Mouse (Mus musculus) embryonic facial prominence, embryonic 15.5 days (tissue): Measurements from ENCODE around the gene Lrrc8d. TPM values are rescaled to one million over a fixed set of nuclear protein-coding genes. Genes with fewer than 3 reads are reported as not detected.

ENCODE experiments used
- ATAC-seq: fragments of 200-750 bp; cut with Nextera tagmentation; 2 replicates; pipeline ENCODE4 v1.8.0; 2017; ENCODE audit warnings: low read depth, moderate TSS enrichment; ENCODE audit not compliant: insufficient number of reproducible peaks, low FRiP score, low TSS enrichment
- H3K27ac ChIP-seq: fragments of 300-500 bp; sonication (generic); replicated peaks from 2 replicates; pipeline ENCODE4 v1.5.1; 2015; ENCODE audit warnings: mild to moderate bottlenecking, inconsistent platforms
- H3K27me3 ChIP-seq: fragments of 300-500 bp; sonication (generic); 2 replicates; pipeline ENCODE4 v1.6.1; 2015; ENCODE audit warnings: inconsistent platforms
- H3K36me3 ChIP-seq: fragments of 300-500 bp; sonication (generic); 2 replicates; pipeline ENCODE4 v1.6.1; 2015; ENCODE audit warnings: mild to moderate bottlenecking, inconsistent platforms
- H3K4me1 ChIP-seq: fragments of 300-500 bp; sonication (generic); 2 replicates; pipeline ENCODE4 v1.6.1; 2015; ENCODE audit warnings: inconsistent platforms
- H3K4me2 ChIP-seq: fragments of 300-500 bp; sonication (generic); replicated peaks from 2 replicates; pipeline ENCODE4 v1.6.1; 2015; ENCODE audit warnings: mild to moderate bottlenecking, inconsistent platforms
- H3K4me3 ChIP-seq: fragments of 300-500 bp; sonication (generic); replicated peaks from 2 replicates; pipeline ENCODE4 v1.5.1; 2015; ENCODE audit warnings: mild to moderate bottlenecking, inconsistent platforms
- H3K9ac ChIP-seq: fragments of 300-500 bp; sonication (generic); 2 replicates; pipeline ENCODE4 v1.6.1; 2015; ENCODE audit warnings: inconsistent platforms
- H3K9me3 ChIP-seq: fragments of 300-500 bp; sonication (generic); replicated peaks from 2 replicates; pipeline ENCODE4 v1.6.1; 2016; ENCODE audit warnings: inconsistent platforms
- WGBS: fragments of 180-500 bp; shearing (Covaris S2); methylation state at CpG from one replicate; pipeline ENCODE4 v1.1.7; 2015; 5-methylcytosine and 5-hydroxymethylcytosine counted together
- polyA plus RNA-seq: library from polyadenylated mRNA; unstranded; fragments of >200 nt; fragmentation: Nextera tagmentation; extraction: Ambion mirVana; gene quantifications from 2 replicates; pipeline ENCODE4 v1.2.1, GENCODE M21; 2015

Gene Lrrc8d
- polyA plus RNA-seq, 1 experiment from 2014 or later, result 17.7 TPM

DNA sequence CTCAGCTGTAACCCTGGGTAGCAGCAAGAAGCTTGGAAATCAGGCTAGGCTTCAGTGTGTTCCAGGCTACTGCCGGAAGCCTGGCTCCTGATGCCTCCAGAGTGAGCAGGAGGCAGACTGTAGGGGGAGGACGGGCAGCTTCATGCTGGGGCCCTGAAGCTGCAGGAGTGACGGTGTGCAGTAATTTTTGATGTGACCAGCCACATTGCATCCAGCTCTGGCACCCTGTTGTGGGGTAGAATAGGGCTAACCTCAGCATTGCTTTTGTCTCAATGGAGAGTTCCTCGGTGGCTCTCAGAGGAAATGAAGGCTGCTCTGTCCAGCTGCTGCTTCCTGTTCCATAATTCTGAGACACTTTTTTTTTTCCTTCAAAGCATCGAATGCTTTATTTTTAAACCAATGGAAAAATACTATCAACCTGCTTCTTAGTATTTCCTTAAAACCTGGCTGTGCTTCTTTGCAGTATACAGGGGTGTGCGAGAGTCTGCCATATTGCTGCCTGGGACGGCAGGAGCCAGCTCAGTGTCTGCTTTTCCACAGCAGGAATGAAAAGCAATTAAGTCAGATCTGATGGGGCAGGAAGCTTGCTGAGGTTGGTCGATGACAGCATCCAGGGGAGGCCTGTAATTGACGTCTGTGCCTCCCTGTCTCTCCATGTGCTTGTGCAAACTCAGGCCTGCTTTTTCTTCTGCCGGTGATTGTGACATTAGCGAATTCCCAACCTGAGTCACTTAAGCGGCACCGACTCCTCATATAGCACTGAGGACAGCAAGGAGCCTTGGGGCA is 100.3 kb downstream of the Lrrc8d start:
- H3K27ac ChIP-seq, result peak overlapping the region; percentile 39; the same call in 1 of the 2 replicates
- no peaks in the 10 kb centered on the region for H3K27me3 ChIP-seq
- H3K36me3 ChIP-seq, result no peaks in the 10 kb centered on the region
- 24% methylated on average over 13 of the region's 13 CpGs for WGBS
- no peak overlapping the region for H3K4me3 ChIP-seq
- no peak overlapping the region for H3K4me2 ChIP-seq
- H3K4me1 ChIP-seq, result peaks cover 15% of the 10 kb centered on the region
- H3K9me3 ChIP-seq, result no peaks in the 10 kb centered on the region
- no peak for ATAC-seq
- no peak overlapping the region for H3K9ac ChIP-seq

DNA sequence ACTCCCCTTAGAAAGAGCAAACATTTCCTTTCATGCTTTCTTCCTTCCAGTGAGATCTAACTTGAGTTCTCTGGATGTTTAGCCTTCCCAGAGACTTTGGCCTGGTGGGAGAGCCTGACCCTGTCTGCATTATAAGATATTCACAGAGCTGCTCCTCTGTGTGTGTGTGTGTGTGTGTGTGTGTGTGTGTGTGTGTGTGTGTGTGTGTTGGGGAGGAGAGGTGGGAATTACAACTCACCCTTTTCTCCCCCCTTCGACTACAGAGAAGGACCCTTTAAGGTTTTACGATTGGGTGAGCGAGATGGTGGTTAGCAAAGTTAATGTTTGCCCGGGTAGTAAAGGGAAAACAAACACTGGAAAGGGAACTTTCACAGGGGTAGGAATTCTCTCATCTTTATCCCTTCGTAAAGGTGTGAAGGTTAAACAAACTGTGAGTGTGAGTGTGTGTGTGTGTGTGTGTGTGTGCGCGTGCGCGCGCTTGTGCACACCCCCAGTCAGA is 101.3 kb downstream of the Lrrc8d start:
- no peaks in the 10 kb centered on the region for H3K27me3 ChIP-seq
- H3K9ac ChIP-seq, result no peak overlapping the region
- WGBS, result 85% methylated on average over 10 of the region's 10 CpGs
- peaks cover 15% of the 10 kb centered on the region for H3K4me1 ChIP-seq
- no peaks in the 10 kb centered on the region for H3K36me3 ChIP-seq
- H3K4me2 ChIP-seq, result no peak overlapping the region
- 0 out of 2 replicates have a peak overlapping the region, but pooled peaks have one; percentile 39 for H3K27ac ChIP-seq
- H3K4me3 ChIP-seq, result no peak overlapping the region
- no peaks in the 10 kb centered on the region for H3K9me3 ChIP-seq
- ATAC-seq, result no peak

DNA sequence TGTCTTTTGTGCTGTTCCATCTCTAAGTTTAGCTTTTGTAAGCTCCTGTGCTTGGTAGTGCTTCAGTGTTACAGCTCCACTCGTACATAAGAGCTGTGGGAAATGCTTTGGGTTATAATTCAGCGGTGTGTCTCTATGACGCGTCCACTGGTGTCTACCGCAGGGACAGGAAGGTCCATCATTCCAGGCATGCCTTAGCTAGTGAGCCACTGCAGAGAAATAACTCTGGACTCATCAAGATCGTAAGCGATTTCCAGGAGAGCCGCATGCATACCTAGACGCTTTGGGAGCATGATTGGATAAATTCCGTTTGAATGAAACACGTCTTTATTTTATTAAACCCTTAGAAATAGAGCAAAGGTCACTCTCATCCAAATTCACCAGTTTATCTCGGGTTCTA is 106.2 kb downstream of the Lrrc8d start:
- 79% methylated on average over 12 of the region's 12 CpGs for WGBS
- Histone ChIP-seq H3K4me3 (no peak overlapping the region), H3K27ac (no peak overlapping the region), H3K27me3 (no peaks in the 10 kb centered on the region), H3K9me3 (no peaks in the 10 kb centered on the region), H3K36me3 (no peaks in the 10 kb centered on the region), H3K4me2 (no peak overlapping the region), H3K9ac (no peak overlapping the region), H3K4me1 (peaks cover 1% of the 10 kb centered on the region; the same call in 1 of the 2 replicates)
- no peak for ATAC-seq

GRCm38 (mm10) chr5:105807461-105807860 is 107.7 kb downstream of the Lrrc8d start:
- Histone ChIP-seq H3K27me3 (no peaks in the 10 kb centered on the region), H3K4me1 (no peaks in the 10 kb centered on the region), H3K27ac (no peak overlapping the region), H3K36me3 (peaks cover 13% of the 10 kb centered on the region), H3K4me2 (no peak overlapping the region), H3K4me3 (no peak overlapping the region), H3K9ac (no peak overlapping the region), H3K9me3 (no peaks in the 10 kb centered on the region)
- WGBS, result 59% methylated on average over 7 of the region's 7 CpGs
- ATAC-seq, result no peak

DNA sequence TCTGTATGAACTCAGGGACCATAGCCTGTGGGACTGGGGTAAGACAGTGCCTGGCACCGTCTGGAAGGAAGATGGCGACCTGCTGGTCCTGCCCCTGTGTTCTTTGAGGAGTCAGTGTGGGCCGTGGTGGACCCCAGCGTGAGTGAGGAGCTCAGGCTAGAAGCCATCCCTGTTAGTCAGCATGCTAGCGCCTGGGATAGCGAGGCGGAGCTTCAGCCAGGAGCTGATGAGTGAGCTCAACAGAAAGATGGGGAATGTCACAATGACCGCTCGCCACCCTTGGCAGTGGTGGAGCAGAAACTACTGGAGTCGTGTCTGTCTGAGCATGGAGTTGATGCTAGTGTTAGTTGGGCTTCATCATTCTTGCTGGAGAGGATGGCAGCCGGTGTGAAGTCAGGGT is 109.3 kb downstream of the Lrrc8d start:
- Histone ChIP-seq H3K4me3 (no peak overlapping the region), H3K36me3 (peaks cover 29% of the 10 kb centered on the region), H3K9ac (no peak overlapping the region), H3K27me3 (no peaks in the 10 kb centered on the region), H3K27ac (no peak overlapping the region), H3K4me2 (no peak overlapping the region), H3K4me1 (no peaks in the 10 kb centered on the region), H3K9me3 (no peaks in the 10 kb centered on the region)
- ATAC-seq, result no peak
- 84% methylated on average over 11 of the region's 11 CpGs for WGBS

- H3K36me3 ChIP-seq, result peaks cover 31% of the 10 kb centered on the region
- H3K4me1 ChIP-seq, result no peaks in the 10 kb centered on the region
- ATAC-seq, result no peak
- H3K4me3 ChIP-seq, result no peak overlapping the region
- H3K9ac ChIP-seq, result no peak overlapping the region
- H3K27ac ChIP-seq, result no peak overlapping the region
- no peak overlapping the region for H3K4me2 ChIP-seq
- 95% methylated on average over 14 of the region's 14 CpGs for WGBS
- H3K27me3 ChIP-seq, result no peaks in the 10 kb centered on the region
- no peaks in the 10 kb centered on the region for H3K9me3 ChIP-seq
Measured at GRCm38 (mm10) chr5:105813036-105813435, 113.3 kb downstream of the Lrrc8d start.

GRCm38 (mm10) chr5:105813974-105814373 is 114.2 kb downstream of the Lrrc8d start:
- no peaks in the 10 kb centered on the region for H3K27me3 ChIP-seq
- no peak overlapping the region for H3K4me2 ChIP-seq
- no peak for ATAC-seq
- H3K27ac ChIP-seq, result no peak overlapping the region
- H3K9ac ChIP-seq, result no peak overlapping the region
- 89% methylated on average over 10 of the region's 10 CpGs for WGBS
- peaks cover 31% of the 10 kb centered on the region for H3K36me3 ChIP-seq
- no peak overlapping the region for H3K4me3 ChIP-seq
- no peaks in the 10 kb centered on the region for H3K9me3 ChIP-seq
- H3K4me1 ChIP-seq, result no peaks in the 10 kb centered on the region

GRCm38 (mm10) chr5:105816118-105816517 is 116.3 kb downstream of the Lrrc8d start:
- no peak overlapping the region for H3K4me2 ChIP-seq
- no peaks in the 10 kb centered on the region for H3K4me1 ChIP-seq
- no peaks in the 10 kb centered on the region for H3K9me3 ChIP-seq
- H3K4me3 ChIP-seq, result no peak overlapping the region
- H3K27me3 ChIP-seq, result no peaks in the 10 kb centered on the region
- WGBS, result 86% methylated on average over 14 of the region's 14 CpGs
- ATAC-seq, result no peak
- no peak overlapping the region for H3K9ac ChIP-seq
- H3K36me3 ChIP-seq, result peaks cover 31% of the 10 kb centered on the region
- H3K27ac ChIP-seq, result no peak overlapping the region

DNA sequence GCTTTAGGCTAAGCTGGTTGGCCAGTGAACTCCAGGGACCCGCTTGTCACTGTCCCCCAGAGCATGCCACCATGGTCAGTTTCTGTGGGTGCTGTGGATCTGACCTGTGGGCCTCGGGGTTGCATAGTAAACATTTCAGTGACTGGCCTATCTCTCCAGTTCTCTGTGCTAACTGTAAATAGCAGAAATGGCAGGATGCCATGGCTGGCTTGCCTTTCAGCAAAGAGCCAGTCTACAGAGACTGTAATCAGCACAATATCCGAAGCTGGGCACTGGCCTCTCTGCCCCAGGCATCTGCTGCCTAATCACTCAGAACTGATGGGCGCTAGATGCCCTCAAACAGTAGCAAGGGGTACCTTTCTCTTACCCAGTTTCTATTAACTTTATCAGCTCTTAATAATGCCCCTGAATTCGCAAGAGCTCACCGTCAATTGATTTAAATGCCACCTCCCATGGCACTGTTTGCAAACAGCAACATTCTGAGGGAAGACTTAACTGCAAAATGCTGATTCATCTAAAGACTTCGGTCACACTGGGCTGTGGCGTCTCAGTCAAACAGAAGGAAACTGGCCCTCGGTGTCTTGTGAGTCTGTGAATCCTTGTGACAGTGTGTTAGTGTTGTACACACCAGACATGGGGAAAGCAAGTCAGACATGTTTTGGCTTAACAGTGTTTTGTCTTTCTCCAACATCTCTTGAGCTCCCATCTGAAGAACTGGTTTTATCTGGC is 117.6 kb downstream of the Lrrc8d start:
- Histone ChIP-seq H3K27ac (no peak overlapping the region), H3K4me1 (peaks cover 3% of the 10 kb centered on the region), H3K4me3 (no peak overlapping the region), H3K27me3 (no peaks in the 10 kb centered on the region), H3K36me3 (peaks cover 19% of the 10 kb centered on the region), H3K4me2 (no peak overlapping the region), H3K9me3 (no peaks in the 10 kb centered on the region), H3K9ac (no peak overlapping the region)
- no peak for ATAC-seq
- 80% methylated on average over 9 of the region's 9 CpGs for WGBS

DNA sequence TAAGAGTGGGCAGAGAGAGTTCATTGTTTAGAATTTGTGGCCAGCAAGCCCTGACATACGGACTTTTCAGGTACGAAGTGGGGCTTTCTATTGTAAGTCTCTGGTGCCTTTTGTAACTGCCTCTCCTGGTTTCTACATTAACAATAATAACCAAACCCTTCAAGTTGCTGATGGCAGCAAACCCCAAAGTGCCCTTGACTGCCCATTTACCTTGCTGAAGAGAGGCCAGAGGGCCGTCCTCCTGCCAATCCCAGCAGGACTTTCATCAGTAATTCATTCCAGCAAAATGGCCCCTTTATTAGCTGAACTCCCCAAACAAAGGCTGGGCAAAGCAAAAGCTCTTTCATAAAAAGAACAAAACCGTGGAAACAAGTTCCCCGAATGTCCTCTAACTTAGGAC is 118.6 kb downstream of the Lrrc8d start:
- Histone ChIP-seq H3K36me3 (peaks cover 9% of the 10 kb centered on the region), H3K4me3 (no peak overlapping the region), H3K27me3 (no peaks in the 10 kb centered on the region), H3K9me3 (no peaks in the 10 kb centered on the region), H3K27ac (no peak overlapping the region), H3K4me2 (no peak overlapping the region), H3K9ac (no peak overlapping the region), H3K4me1 (peaks cover 13% of the 10 kb centered on the region)
- WGBS, result 70% methylated on average over 5 of the region's 5 CpGs
- no peak for ATAC-seq

- H3K27ac ChIP-seq, result no peak overlapping the region
- H3K4me3 ChIP-seq, result no peak overlapping the region
- H3K9ac ChIP-seq, result no peak overlapping the region
- WGBS, result 78% methylated on average over 6 of the region's 6 CpGs
- peaks cover 13% of the 10 kb centered on the region for H3K4me1 ChIP-seq
- no peaks in the 10 kb centered on the region for H3K27me3 ChIP-seq
- no peaks in the 10 kb centered on the region for H3K9me3 ChIP-seq
- no peak for ATAC-seq
- no peak overlapping the region for H3K4me2 ChIP-seq
- H3K36me3 ChIP-seq, result no peaks in the 10 kb centered on the region
Measured at GRCm38 (mm10) chr5:105821390-105821789, 121.6 kb downstream of the Lrrc8d start.
